13 mouse cellular contexts compared by ENCODE assay signal in the genomic region with DNA sequence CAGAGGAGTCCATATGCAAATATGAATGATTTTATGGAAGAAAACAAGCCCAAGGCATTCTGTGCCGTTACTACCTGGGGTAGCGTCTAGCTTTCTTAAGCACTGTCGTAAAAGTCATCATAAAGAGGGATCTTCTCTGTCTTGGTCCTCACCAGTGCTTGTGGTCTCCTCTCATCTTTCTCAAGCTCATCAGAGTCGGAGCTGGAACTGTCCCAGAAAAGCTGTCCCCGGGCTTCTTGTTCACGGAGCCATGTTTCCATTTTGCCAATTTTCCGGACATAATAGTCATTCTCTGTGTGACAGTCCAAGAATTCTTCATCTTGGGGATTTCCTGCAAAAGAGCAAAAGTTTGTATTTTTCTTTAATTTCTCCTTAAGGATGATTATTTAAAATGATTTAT. TPM values are rescaled to one million over a fixed set of nuclear protein-coding genes. Genes with fewer than 3 reads are reported as not detected.
A peak's percentile ranks its signal among the peaks of the same experiment; 100 is the strongest.
DNase-seq lines count a peak whose midpoint lies in the region.
"Had no signal": no experiment of that assay in that cellular context is flagged by ENCODE, and none has a peak within 500 bp of the region (broad histone marks: within the 10 kb centered on the region; RNA-seq: fewer than 3 reads in every experiment).

No protein-coding gene starts in this region.

- intact Hi-C loops in left cerebral cortex, postnatal 4 days (cut with DNase I), result no loop called here

- peak; percentile 48 to 56 for DNase-seq in cerebellum, postnatal 10 days
- DNase-seq in cerebellum, adult 9-10 months, result no peak
- DNase-seq in heart, adult 11 months, result peak; percentile 59
- DNase-seq in heart, adult 18-20 months, result no peak
- DNase-seq in left cerebral cortex, postnatal 4 days, result peak; percentile 15
- DNase-seq in left cerebral cortex, adult 9 months (ENCODE audit: low spot score in 2 of 2), result no peak
- DNase-seq: adrenal gland, adult 8-10 months; B cell, adult 2 months; forebrain, postnatal 0 days had no signal

RNA-seq across cellular contexts. Expression of gene ccdc198, which starts 18.8 kb away (rescaled TPM):
- not detected for total RNA-seq in heart, adult 18-20 months (2021)
- not detected for total RNA-seq in left cerebral cortex, postnatal 4 days (2021)
- total RNA-seq: adrenal gland, adult 18-20 months; adrenal gland, adult 8-10 months; adrenal gland, postnatal 14 days; adrenal gland, postnatal 36 days; CH12.LX; forebrain, postnatal 0 days had no signal

RNA-seq across cellular contexts. Expression of gene Naa30, which starts 54.4 kb away (rescaled TPM):
- 10 to 100 TPM; 18.3 to 22.9 TPM for total RNA-seq in heart, adult 18-20 months (2021)
- 10 to 100 TPM; 43.2 to 50.3 TPM for total RNA-seq in left cerebral cortex, postnatal 4 days (2021)

Comparison
In these comparisons a context has a peak if more than half of its experiments do, and no peak if none do; other contexts are left out.
1. DNase-seq: peak in cerebellum, postnatal 10 days (2 of 2), heart, adult 11 months (single experiment) and left cerebral cortex, postnatal 4 days (single experiment); none in cerebellum, adult 9-10 months (single experiment), heart, adult 18-20 months (0 of 2) and left cerebral cortex, adult 9 months (0 of 2).